Mouse (Mus musculus) midbrain, embryonic 16.5 days (tissue): ENCODE results near the gene Gm20388. TPM values are rescaled to one million over a fixed set of nuclear protein-coding genes. Genes with fewer than 3 reads are reported as not detected.

ENCODE experiments used
- ATAC-seq: fragments of 200-750 bp; cut with Nextera tagmentation; 2 replicates; pipeline ENCODE4 v1.8.0; 2017; ENCODE audit warnings: moderate TSS enrichment
- H3K27ac ChIP-seq: fragments of 300-500 bp; sonication (generic); 2 replicates; pipeline ENCODE4 v1.5.1; 2014; ENCODE audit warnings: mild to moderate bottlenecking, low read length, mixed read lengths
- H3K27me3 ChIP-seq: fragments of 300-500 bp; sonication (generic); 2 replicates; pipeline ENCODE4 v1.6.1; 2014; ENCODE audit warnings: low read depth, low read length, mixed read lengths; ENCODE audit not compliant: control insufficient read depth, insufficient read depth
- H3K36me3 ChIP-seq: fragments of 300-500 bp; sonication (generic); 2 replicates; pipeline ENCODE4 v1.6.1; 2014; ENCODE audit warnings: mild to moderate bottlenecking, low read length, moderate library complexity, mixed read lengths; ENCODE audit not compliant: control insufficient read depth, insufficient read depth
- H3K4me1 ChIP-seq: fragments of 300-500 bp; sonication (generic); 2 replicates; pipeline ENCODE4 v1.6.1; 2014; ENCODE audit warnings: mild to moderate bottlenecking, low read length, mixed read lengths; ENCODE audit not compliant: control insufficient read depth, insufficient read depth
- H3K4me2 ChIP-seq: fragments of 300-500 bp; sonication (generic); 2 replicates; pipeline ENCODE4 v1.6.1; 2014; ENCODE audit warnings: mild to moderate bottlenecking, low read length, mixed read lengths
- H3K4me3 ChIP-seq: fragments of 300-500 bp; sonication (generic); 2 replicates; pipeline ENCODE4 v1.5.1; 2014; ENCODE audit warnings: low read depth, mild to moderate bottlenecking, low read length, moderate library complexity, mixed read lengths
- H3K9ac ChIP-seq: fragments of 300-500 bp; sonication (generic); 2 replicates; pipeline ENCODE4 v1.6.1; 2014; ENCODE audit warnings: low read depth, low read length, mixed read lengths
- H3K9me3 ChIP-seq: fragments of 300-500 bp; sonication (generic); replicated peaks from 2 replicates; pipeline ENCODE4 v1.6.1; 2014; ENCODE audit warnings: mild to moderate bottlenecking, low read length, mixed read lengths; ENCODE audit not compliant: control insufficient read depth, poor library complexity, severe bottlenecking
- WGBS: fragments of 180-500 bp; shearing (Covaris S2); extraction: QIAGEN DNeasy Blood & Tissue Kit; methylation state at CpG from one replicate; pipeline ENCODE4 v1.1.7; 2014; 5-methylcytosine and 5-hydroxymethylcytosine counted together
- polyA plus RNA-seq: library from polyadenylated mRNA; unstranded; fragments of >200 nt; fragmentation: Nextera tagmentation; extraction: Ambion mirVana; gene quantifications from 2 replicates; pipeline ENCODE4 v1.2.1, GENCODE M21; 2015

The Gm20388 gene
- polyA plus RNA-seq, 1 experiment from 2014 or later = 7.5 TPM

- peaks cover 66% of the 10 kb centered on the region for H3K27me3 ChIP-seq
- WGBS = under 1% methylated on average over 53 of the region's 55 CpGs
- no peak overlapping the region for H3K9ac ChIP-seq
- no peak overlapping the region for H3K27ac ChIP-seq
- no peaks in the 10 kb centered on the region for H3K36me3 ChIP-seq
- H3K4me3 ChIP-seq = peak overlapping the region; percentile 25
- no peak for ATAC-seq
- H3K4me1 ChIP-seq = peaks cover 5% of the 10 kb centered on the region; the same call in 1 of the 2 replicates
- peak overlapping the region; percentile 51 for H3K4me2 ChIP-seq
- no peaks in the 10 kb centered on the region; the same call in 1 of the 2 replicates for H3K9me3 ChIP-seq
Measured at GRCm38 (mm10) chr8:121116591-121117185, 1206.0 kb downstream of the Gm20388 start.

- no peak for ATAC-seq
- Histone ChIP-seq H3K4me2 (0 out of 2 replicates have a peak overlapping the region, but pooled peaks have one; percentile 4), H3K27me3 (peaks cover 69% of the 10 kb centered on the region), H3K9me3 (no peaks in the 10 kb centered on the region; the same call in 1 of the 2 replicates), H3K36me3 (no peaks in the 10 kb centered on the region), H3K27ac (no peak overlapping the region), H3K4me3 (peak overlapping the region; percentile 25), H3K9ac (no peak overlapping the region), H3K4me1 (peaks cover 5% of the 10 kb centered on the region; the same call in 1 of the 2 replicates)
- WGBS = under 1% methylated on average over 53 of the region's 62 CpGs
Measured at GRCm38 (mm10) chr8:121117186-121117651, 1206.6 kb downstream of the Gm20388 start.

GRCm38 (mm10) chr8:121117906-121118305 is 1207.3 kb downstream of the Gm20388 start:
- H3K27me3 ChIP-seq = peaks cover 71% of the 10 kb centered on the region
- no peak overlapping the region for H3K27ac ChIP-seq
- no peak for ATAC-seq
- under 1% methylated on average over 28 of the region's 28 CpGs for WGBS
- no peak overlapping the region for H3K4me2 ChIP-seq
- peak overlapping the region; percentile 16; the same call in 1 of the 2 replicates for H3K4me3 ChIP-seq
- H3K9me3 ChIP-seq = no peaks in the 10 kb centered on the region; the same call in 1 of the 2 replicates
- H3K4me1 ChIP-seq = peaks cover 5% of the 10 kb centered on the region; the same call in 1 of the 2 replicates
- no peak overlapping the region for H3K9ac ChIP-seq
- H3K36me3 ChIP-seq = no peaks in the 10 kb centered on the region

DNA sequence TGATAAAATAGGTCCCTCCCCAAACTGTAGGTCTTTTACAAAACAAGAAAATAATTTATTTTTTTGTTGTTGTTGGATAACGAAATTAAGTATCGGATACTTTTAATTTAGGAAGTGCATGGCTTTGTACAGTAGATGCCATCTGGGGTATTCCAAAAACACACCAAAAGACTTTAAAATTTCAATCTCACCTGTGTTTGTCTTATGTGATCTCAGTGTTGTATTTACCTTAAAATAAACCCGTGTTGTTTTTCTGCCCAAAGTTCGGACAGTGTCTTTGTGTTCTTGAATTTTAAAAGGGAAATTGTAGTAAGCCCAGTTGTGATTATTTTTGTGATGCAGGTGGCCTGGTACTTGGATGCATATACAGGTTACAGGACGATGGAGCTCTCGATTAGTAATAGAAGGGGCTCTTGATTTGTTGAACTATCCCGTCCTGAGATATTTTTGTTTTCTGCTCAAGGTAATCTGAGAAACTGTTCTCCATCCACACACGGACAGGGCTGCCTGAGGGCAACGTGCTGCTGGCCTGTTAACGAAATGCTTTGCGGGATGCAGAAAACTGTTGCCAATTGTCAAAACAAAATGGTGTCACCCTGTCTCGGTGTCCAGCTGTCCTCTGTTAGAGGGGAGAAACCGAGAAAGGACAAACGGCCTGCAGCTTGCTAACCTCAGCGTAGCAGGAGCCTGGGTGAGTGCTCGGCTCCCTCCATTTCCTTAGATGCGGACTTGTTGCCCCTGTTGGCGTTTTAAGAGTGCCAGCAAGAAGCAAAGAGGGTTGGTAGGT is 1208.2 kb downstream of the Gm20388 start:
- ATAC-seq = no peak
- Histone ChIP-seq H3K4me2 (no peak overlapping the region), H3K9ac (no peak overlapping the region), H3K9me3 (no peaks in the 10 kb centered on the region; the same call in 1 of the 2 replicates), H3K27ac (no peak overlapping the region), H3K4me1 (peaks cover 5% of the 10 kb centered on the region; the same call in 1 of the 2 replicates), H3K36me3 (no peaks in the 10 kb centered on the region), H3K4me3 (no peak overlapping the region), H3K27me3 (peaks cover 76% of the 10 kb centered on the region)
- WGBS = 1% methylated on average over 18 of the region's 18 CpGs

- Histone ChIP-seq H3K4me3 (no peak overlapping the region), H3K9ac (no peak overlapping the region), H3K9me3 (no peaks in the 10 kb centered on the region; the same call in 1 of the 2 replicates), H3K36me3 (no peaks in the 10 kb centered on the region), H3K27me3 (peaks cover 79% of the 10 kb centered on the region), H3K27ac (no peak overlapping the region), H3K4me2 (no peak overlapping the region), H3K4me1 (peaks cover 5% of the 10 kb centered on the region; the same call in 1 of the 2 replicates)
- ATAC-seq = no peak
- 2% methylated on average over 12 of the region's 12 CpGs for WGBS
Measured at GRCm38 (mm10) chr8:121119635-121120455, 1209.2 kb downstream of the Gm20388 start.

DNA sequence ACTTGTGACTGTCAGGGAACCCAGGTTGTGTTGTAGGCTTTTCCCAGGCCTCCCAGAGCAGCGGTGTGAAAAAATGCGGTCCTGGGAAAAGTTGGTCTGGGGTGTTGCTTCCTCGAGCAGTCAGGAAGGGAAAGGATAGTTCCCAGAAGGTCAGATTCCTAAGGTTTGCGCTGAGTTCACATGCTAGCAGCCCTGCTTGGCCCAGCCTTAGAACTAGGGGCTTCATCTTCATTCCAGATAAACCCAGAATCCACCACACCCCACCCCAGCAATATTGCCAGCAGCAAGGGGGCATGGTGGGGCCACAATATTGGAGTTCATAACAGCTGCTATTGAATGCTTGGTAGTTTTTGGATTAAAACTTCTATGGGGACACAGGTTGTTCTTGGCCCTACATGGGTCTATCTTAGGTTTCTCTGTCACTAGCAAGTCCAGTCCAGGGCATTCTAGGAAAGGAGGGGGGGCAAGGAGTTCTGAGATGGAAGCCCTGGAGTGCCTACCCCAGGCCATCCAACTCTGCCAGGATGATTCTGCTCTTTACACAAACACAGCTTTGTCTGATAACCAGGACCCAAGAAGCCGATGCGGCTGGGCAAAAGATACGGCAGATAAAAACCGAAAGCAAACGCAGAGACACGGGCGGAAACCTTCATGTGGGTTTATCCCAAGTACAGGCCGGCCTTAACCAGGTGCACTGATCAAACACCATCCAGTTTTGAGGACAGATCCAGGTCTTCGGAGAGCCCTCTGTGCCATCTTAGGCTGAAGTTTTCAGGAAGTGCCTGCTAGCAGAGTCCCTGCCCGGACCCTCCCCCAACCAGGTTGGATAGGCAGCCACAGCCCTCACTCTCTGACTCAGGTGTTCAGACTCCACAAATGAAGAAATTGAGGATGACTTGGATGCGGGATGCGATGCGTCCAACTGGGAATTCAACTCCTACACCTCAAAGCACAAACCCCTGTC is 1210.1 kb downstream of the Gm20388 start:
- Histone ChIP-seq H3K9me3 (no peaks in the 10 kb centered on the region; the same call in 1 of the 2 replicates), H3K4me2 (no peak overlapping the region), H3K4me3 (no peak overlapping the region), H3K27me3 (peaks cover 81% of the 10 kb centered on the region), H3K4me1 (peaks cover 8% of the 10 kb centered on the region; the same call in 1 of the 2 replicates), H3K27ac (no peak overlapping the region), H3K36me3 (no peaks in the 10 kb centered on the region), H3K9ac (no peak overlapping the region)
- no peak for ATAC-seq
- 5% methylated on average over 17 of the region's 17 CpGs for WGBS

DNA sequence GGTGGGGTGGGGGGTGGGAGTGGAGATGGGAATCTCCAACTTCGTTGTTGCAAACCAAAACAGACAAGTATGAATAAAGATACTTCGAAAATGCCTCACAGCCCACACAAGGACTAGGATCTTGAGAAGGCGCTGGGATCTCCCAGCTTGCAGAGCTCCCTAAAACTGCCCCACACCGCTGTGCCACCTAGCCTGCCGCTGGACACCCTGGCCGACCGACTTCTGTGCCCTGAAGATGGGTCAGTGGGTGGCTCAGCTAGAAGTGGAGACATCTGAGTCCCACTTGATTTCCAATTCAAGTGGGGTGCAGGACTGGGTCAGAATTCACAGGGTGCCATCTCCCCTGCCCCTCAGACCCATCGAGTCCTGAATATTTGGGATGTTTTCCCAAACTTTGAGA is 1211.1 kb downstream of the Gm20388 start:
- peaks cover 3% of the 10 kb centered on the region; the same call in 1 of the 2 replicates for H3K4me1 ChIP-seq
- no peaks in the 10 kb centered on the region; the same call in 1 of the 2 replicates for H3K9me3 ChIP-seq
- H3K27ac ChIP-seq = no peak overlapping the region
- H3K4me2 ChIP-seq = no peak overlapping the region
- no peaks in the 10 kb centered on the region for H3K36me3 ChIP-seq
- 4% methylated on average over 8 of the region's 8 CpGs for WGBS
- no peak for ATAC-seq
- H3K9ac ChIP-seq = no peak overlapping the region
- peaks cover 82% of the 10 kb centered on the region for H3K27me3 ChIP-seq
- no peak overlapping the region for H3K4me3 ChIP-seq

- H3K9ac ChIP-seq = no peak overlapping the region
- H3K27ac ChIP-seq = no peak overlapping the region
- peaks cover 3% of the 10 kb centered on the region; the same call in 1 of the 2 replicates for H3K4me1 ChIP-seq
- no peak for ATAC-seq
- H3K4me2 ChIP-seq = no peak overlapping the region
- 1% methylated on average over 7 of the region's 7 CpGs for WGBS
- no peaks in the 10 kb centered on the region for H3K36me3 ChIP-seq
- no peak overlapping the region for H3K4me3 ChIP-seq
- H3K9me3 ChIP-seq = no peaks in the 10 kb centered on the region; the same call in 1 of the 2 replicates
- peaks cover 79% of the 10 kb centered on the region for H3K27me3 ChIP-seq
Measured at GRCm38 (mm10) chr8:121122368-121122767, 1211.7 kb downstream of the Gm20388 start.
